Mouse (Mus musculus) testis, postnatal 10 days (tissue): ENCODE data around the gene Natd1.
"Not testable (repeated sequence)": the region's sequence is repeated elsewhere in the genome, so short reads cannot be mapped to it uniquely, and the experiment has no call there.

ENCODE experiments used
- DNase-seq: peaks from one replicate; pipeline ENCODE4 v3.0.0; 2021; ENCODE audit warnings: low spot score

The Natd1 gene

GRCm38 (mm10) chr11:60889861-60890260 lies 24.7 kb downstream of the Natd1 start:
- no peak for DNase-seq

- DNase-seq = not testable (repeated sequence)
Measured at GRCm38 (mm10) chr11:60886986-60887385, 27.6 kb downstream of the Natd1 start.

- no peak for DNase-seq
Measured at GRCm38 (mm10) chr11:60882386-60882785, 32.2 kb downstream of the Natd1 start.

- no peak for DNase-seq
Measured at GRCm38 (mm10) chr11:60880559-60880958, 34.0 kb downstream of the Natd1 start.

GRCm38 (mm10) chr11:60879423-60879822 lies 35.1 kb downstream of the Natd1 start:
- peak; percentile 69 for DNase-seq

GRCm38 (mm10) chr11:60878675-60879294 lies 35.8 kb downstream of the Natd1 start, which contains the start of gene Tmem11:
Gene Tmem11, minus strand, starts transcription at chr11:60879272.
- DNase-seq = peak; percentile 92

GRCm38 (mm10) chr11:60878056-60878612 lies 36.4 kb downstream of the Natd1 start:
- DNase-seq = peak; percentile 79

- no peak for DNase-seq
Measured at GRCm38 (mm10) chr11:60873101-60873500, 41.4 kb downstream of the Natd1 start.

GRCm38 (mm10) chr11:60871409-60871808 lies 43.1 kb downstream of the Natd1 start:
- DNase-seq = no peak

- DNase-seq = not testable (repeated sequence)
Measured at GRCm38 (mm10) chr11:60869471-60869870, 45.1 kb downstream of the Natd1 start.

- no peak for DNase-seq
Measured at GRCm38 (mm10) chr11:60867904-60868303, 46.6 kb downstream of the Natd1 start.

- DNase-seq = no peak
Measured at GRCm38 (mm10) chr11:60867456-60867855, 47.1 kb downstream of the Natd1 start.

GRCm38 (mm10) chr11:60866021-60866420 lies 48.5 kb downstream of the Natd1 start:
- no peak for DNase-seq

- no peak for DNase-seq
Measured at GRCm38 (mm10) chr11:60864916-60865315, 49.6 kb downstream of the Natd1 start.

GRCm38 (mm10) chr11:60864166-60864565 lies 50.4 kb downstream of the Natd1 start:
- no peak for DNase-seq

- no peak for DNase-seq
Measured at GRCm38 (mm10) chr11:60863196-60863595, 51.4 kb downstream of the Natd1 start.

- DNase-seq = no peak
Measured at GRCm38 (mm10) chr11:60861993-60862392, 52.6 kb downstream of the Natd1 start.

- DNase-seq = no peak
Measured at GRCm38 (mm10) chr11:60856587-60856986, 58.0 kb downstream of the Natd1 start.
